Mouse (Mus musculus): ENCODE data around the gene Nanp. TPM values are rescaled to one million over a fixed set of nuclear protein-coding genes. Genes with fewer than 3 reads are reported as not detected.

Gene Nanp
- total RNA-seq, 2 experiments from 2014 or later = 12.0 to 14.6 TPM

GRCm38 (mm10) chr2:150997618-150998017 is 41.6 kb downstream of the Nanp start:
- DNase-seq = no peak

- DNase-seq = no peak
Observed at GRCm38 (mm10) chr2:150995324-150995723, 43.9 kb downstream of the Nanp start.

- DNase-seq = no peak
Observed at GRCm38 (mm10) chr2:150991050-150991449, 48.1 kb downstream of the Nanp start.

GRCm38 (mm10) chr2:150990506-150990905 is 48.7 kb downstream of the Nanp start:
- no peak for DNase-seq

GRCm38 (mm10) chr2:150985359-150985758 is 53.8 kb downstream of the Nanp start:
- DNase-seq = no peak

- DNase-seq = no peak
Observed at GRCm38 (mm10) chr2:150982051-150982450, 57.1 kb downstream of the Nanp start.

GRCm38 (mm10) chr2:150981524-150981923 is 57.7 kb downstream of the Nanp start:
- no peak for DNase-seq

GRCm38 (mm10) chr2:150979861-150980620 is 59.2 kb downstream of the Nanp start:
- DNase-seq = no peak

Other genes with a start within 250 kb of the Nanp start
- 10 to 100 TPM; 55.6 to 58.2 TPM for gene Abhd12, start 134.7 kb downstream of the Nanp start, total RNA-seq (2021)
- gene Gins1, start 134.0 kb downstream of the Nanp start, total RNA-seq (2021) = 10 to 100 TPM in 1 of 2 experiments, 1 to 10 TPM in 1; 5.8 to 10.8 TPM
- 10 to 100 TPM; 13.1 to 20.1 TPM for gene Ninl, start within 50 bp of the Nanp start, total RNA-seq (2021)
- not detected for gene Gm14151, start 53.0 kb upstream of the Nanp start, total RNA-seq (2021)
- gene Gm14147, start 58.8 kb upstream of the Nanp start, total RNA-seq (2021) = not detected